Mouse (Mus musculus) testis, adult 2 months (tissue): ENCODE results near the gene Myo10.

ENCODE experiments used
- CTCF ChIP-seq: fragments of 200-500 bp; IDR thresholded peaks from 2 replicates; pipeline ENCODE4 v1.5.1; 2012; ENCODE audit warnings: low read depth, mild to moderate bottlenecking, inconsistent platforms, low read length, moderate library complexity; ENCODE audit not compliant: control insufficient read depth, insufficient read depth, insufficient replicate concordance
- POLR2A ChIP-seq: fragments of 200-500 bp; IDR thresholded peaks from 2 replicates; pipeline ENCODE4 v1.6.1; 2012; ENCODE audit warnings: low read depth, mild to moderate bottlenecking, inconsistent platforms, low read length, moderate library complexity; ENCODE audit not compliant: control insufficient read depth

DNA sequence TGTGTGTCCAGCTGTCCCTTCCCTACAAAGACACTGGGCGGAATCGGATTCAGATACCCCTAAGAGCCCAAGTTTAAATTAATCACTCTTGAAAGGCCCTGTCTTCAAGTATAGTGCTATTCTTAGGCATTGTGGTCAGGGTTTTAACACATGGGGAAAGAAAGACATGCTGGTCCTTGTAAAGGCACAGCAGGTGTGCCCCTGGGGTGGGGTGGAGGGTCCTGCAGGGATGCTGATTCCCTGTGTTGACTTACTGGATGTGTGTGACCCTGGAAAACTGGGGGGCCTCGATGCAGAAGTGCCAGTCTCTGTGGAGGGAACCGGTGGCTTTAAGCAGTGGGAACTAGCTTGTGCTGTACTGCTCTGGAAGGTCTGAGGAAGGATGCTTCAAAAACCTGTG lies 90.6 kb downstream of the Myo10 start:
- TF ChIP-seq POLR2A: no peak
- no peak for TF ChIP-seq CTCF
